Mouse (Mus musculus) forelimb bud, embryonic 11.5 days (tissue): Measurements from ENCODE around the gene Fcgr2b.
"Not testable (repeated sequence)": the region's sequence is repeated elsewhere in the genome, so short reads cannot be mapped to it uniquely, and the experiment has no call there.

Source experiments
- DNase-seq: peaks from one replicate; pipeline ENCODE4 v3.0.0-alpha.2; 2012; ENCODE audit warnings: low read depth, low spot score

Gene Fcgr2b

DNA sequence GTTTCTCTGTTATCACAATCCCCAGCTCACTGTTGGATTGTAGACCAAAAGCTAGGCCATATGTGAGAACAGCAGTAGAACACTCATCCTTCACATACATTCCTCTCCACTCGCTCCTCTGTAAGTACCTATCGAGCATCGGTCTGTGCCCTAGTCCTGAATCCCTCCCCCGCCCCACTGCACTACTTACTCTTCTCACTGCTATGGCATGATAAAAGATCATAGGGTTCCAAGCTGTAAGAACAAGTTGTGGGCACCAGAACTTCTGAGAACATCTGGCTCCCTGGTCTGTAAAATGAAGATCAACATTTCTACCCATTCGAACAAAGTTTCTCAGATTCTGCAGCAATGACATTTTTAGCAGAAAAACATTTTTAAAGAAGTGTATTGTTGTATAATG lies at the start of gene Fcgr2b:
Fcgr2b (minus strand) TSS at position 101 of the 400 bp plus-strand sequence.
- no peak for DNase-seq

DNA sequence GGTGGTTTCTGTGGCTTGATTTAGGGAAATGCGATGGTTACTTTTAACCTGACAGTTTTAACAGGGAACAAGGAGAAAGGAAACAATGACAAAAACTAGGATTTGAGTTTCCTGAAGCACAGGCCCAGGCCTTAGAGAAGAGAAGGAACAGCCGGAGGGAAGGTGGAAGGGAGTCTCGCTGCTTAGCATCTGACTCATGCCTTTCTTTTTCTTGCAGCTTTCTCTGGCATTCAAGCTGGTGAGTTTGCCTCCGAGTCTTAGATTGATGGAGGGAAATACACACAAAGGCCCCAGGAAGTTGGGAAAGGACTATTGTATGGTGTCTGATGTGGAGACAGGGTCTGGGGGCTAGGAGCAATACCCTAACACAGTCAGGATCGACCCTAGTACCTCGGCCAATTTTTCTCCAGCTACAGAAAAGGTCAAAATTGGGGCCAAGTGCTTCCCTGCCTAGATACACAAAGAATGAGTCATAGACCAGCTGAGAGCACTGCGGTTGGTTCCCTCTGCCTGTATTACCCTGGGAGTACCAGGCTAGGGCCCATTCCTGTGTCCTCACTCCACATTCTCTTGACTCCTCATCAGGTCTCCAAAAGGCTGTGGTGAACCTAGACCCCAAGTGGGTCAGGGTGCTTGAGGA lies 43.1 kb upstream of the Fcgr2b start:
- no peak for DNase-seq

DNA sequence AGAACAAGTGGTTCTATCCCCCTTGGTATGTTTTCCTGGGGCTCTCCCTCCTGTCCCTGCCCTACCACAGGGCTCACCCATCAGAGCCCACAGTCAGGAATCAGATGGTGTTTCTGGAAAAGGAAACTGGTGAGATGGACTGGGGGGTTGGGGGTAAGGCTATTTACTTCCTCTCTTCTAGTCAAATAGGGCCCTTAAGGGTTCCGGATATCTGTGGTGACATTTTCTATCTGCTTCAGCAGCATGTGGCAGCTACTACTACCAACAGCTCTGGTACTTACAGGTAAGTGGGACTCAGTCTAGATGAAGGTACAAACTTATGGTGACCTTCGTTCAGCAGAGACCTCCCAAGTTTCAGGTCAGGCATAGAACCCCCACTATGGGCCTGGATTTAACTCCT lies 42.4 kb upstream of the Fcgr2b start, which contains the start of gene Fcgr4:
Fcgr4 (plus strand) TSS at position 184 of the 400 bp plus-strand sequence.
- DNase-seq = no peak

DNA sequence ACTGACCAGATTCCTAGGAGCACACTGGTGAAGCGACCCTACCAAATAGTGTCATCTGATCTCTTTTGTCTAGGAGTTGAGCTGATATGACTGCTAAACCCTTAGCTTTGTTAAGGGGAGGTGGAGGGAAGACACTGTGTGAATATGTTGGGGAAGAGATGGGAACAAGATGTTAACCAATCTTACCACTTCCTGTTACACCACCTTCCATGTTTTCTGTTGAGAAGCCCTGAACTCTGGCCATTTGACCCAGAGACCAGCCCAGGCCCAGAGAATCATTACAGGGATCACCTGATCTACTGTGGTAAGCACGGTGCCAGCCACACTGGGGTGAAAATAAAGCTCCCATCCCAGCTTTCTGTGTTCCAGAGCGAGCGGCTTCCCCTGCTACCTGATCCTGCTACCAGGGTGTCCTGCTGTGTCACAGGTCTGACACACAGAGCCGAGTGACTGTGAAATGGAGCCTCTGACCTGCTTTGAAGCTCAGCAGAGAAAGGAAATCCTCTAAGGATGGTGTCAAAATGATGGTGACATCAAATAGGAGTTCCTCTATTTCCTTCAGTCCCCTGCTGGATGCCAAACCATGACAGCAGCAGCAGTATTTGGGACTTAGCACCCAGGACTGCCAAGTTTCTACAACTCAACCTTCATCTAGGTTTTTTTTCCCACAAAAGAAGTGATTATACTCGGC lies 41.3 kb upstream of the Fcgr2b start:
- DNase-seq = no peak

DNA sequence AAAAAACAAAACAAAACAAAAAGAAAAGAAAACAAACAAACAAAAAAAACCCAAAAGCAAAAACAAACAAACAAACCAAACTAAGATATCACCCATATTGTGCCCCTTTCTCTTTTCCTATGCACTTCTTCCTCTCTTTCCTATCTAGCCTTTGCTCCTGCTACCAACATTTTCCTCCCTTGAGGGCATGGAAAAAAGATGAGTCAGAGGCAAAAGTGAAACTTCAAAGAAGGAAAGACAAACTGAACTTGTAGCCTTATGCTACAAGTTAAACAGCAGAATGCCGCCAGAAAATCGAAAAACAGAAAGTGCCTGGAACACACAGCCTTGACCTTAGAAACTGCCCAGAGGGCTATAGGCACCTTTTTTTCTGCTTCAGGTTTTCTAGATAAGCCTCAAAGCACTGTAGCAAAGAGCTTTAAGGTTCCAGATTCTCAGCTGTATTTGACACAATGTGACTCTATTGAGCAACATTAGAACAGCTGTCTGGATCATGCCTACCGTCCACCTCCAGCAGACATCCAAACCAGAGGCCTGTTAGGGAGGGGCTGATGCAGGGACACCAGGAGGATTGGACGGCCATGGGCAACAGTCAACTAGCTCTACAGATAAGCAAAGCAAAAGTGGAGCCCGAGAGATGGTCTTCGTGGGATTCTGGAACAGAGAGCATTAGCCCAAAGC lies 40.5 kb upstream of the Fcgr2b start:
- DNase-seq = no peak

DNA sequence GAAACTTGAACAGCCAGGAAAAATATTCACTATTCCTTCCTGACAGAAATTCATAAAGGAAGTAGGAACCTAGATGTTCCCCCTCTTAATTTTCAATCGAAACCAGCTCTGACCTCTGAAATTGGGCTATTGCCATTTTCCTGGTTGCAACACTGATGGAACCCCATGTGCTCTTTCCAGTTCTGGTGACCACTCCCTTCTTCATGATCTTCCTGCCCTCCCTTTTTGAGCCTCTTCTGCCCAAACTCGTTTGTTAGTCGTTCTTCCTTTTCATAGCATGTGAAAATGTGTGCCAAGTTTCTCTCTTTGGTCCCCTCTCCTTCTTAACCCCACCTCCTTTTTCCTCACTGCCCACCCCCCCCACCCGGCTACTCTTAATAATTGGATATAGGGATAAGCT lies 35.4 kb upstream of the Fcgr2b start:
- DNase-seq = no peak

DNA sequence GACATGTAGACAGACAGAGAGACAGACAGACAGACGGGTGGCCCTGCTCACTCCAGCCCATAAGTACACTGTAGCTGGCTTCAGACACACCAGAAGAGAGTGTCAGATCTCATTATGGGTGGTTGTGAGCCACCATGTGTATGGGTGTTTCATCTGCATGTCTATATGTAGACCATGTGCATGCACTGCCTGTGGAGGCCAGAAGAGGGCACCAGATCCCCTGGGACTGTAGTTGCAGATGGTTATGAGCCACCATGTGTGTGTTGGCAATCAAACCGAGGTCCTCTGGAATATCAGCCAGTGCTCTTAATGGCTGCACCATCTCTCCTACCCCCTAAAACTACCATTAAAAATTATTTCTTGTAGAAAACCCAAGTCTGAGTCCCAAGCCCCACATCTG lies 30.6 kb upstream of the Fcgr2b start:
- no peak for DNase-seq

DNA sequence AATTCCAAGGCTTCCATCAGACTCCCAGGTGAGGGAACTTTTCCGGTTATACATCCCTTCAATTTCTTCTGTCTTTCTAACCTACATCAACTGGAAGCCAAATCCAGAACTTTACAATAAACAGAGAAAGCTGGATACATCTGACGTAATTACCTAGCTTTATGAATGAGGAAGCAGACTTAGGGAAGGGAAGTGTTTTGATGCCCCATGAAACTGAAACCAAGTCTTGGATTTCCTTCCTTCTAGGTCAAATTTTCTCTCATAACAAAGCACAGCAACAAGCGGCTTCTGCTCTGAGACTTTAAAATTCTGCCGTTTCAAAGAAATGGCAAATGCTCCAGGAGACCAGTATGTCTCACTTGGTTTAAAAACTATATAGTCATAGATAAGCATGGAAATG lies 30.0 kb upstream of the Fcgr2b start:
- no peak for DNase-seq

DNA sequence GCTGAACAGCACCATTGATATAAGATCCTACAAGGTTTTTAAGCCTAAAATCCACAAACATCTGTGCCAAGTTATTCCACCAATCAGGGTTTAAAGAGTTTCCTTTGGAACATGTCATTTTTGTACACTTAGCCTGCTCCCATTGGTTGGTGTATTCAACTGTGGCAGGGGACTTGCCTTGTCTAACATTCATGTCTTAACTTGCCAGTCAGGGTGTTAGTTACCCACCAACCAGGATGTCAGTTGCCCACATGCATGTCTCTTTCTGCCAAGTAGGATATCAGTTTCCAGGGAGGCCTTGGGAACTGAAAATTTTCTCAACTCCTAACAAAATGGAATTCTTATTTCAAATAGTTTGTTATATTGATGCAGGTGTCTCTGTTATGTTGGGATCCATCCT lies 29.2 kb upstream of the Fcgr2b start:
- no peak for DNase-seq

DNA sequence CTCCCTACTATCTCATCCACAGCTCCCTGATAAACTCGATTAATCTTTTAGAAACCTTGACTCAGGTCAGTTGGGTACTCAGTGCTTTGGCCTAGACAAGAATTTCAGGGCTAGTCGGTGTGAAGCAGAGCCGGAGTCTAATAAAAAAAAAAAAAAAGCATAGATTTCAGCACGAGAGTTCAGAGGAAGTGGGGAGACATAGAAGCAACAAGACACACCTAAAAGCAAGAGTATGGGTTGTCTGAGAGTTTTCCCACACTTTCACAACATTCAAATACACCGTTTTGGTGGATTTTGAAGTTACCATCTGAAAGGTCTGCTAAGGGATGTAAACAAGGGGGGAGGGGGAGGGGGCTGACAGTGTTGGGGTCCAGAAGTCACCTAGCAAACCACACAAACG lies 28.7 kb upstream of the Fcgr2b start:
- no peak for DNase-seq

DNA sequence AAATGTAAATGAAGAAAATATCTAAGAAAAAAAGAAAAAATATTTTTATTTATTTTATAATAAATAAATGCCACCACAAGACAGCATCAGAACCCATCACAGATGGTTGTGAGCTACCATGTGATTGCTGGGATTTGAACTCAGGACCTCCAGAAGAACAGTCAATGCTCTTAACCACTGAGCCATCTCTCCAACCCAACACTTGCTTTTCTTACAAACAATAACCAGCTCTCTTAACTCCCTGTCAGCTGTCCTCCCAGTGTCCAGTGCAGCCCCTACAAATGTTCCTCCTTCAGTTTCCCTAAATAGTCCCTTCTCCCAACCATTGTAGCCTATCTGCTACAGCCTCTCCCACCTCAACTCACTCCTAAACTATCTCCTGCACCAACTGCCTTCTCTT lies 23.5 kb upstream of the Fcgr2b start:
- DNase-seq = no peak

DNA sequence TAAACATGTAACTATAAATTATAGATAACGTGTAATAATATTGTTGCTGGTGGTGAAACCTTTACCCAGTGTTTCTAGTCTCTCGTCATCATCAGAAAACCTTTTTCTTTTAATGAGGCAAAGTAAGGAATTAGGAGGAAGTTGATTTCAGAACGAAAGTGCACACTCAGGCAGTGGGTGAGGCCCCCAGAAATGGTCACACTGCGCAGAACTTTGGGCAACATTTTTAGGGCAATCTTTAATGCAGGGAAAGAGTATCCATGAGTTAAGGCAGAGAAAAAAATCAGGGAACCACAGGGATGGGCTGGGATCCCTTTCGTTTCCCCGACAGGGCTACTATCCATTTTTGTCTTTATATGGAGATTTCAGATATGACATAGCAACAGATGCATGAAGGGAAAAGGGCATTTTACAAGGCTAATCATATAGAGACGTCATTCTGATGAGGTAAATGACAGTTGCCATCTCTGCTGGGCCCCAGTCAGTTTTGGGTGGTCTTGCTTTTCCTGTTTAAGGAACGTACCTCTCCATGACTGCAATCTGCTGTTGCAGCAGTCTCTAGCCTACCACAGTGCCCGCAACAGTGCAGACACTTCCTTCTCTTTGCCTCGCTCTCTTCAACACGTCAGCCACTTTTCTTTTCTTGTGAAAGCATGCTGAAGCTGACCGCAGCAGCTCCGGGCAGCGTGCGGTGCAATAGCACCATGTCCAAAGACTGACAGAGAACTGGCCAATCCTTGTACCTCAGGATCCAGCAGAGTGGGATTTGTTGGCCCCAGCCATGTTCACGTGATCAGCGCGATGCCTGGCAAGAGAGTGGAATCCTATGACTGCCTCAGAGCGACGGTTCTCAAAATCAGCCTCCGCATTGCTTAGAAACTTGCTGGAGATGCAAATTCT lies 21.7 kb upstream of the Fcgr2b start:
- peak; percentile 19 for DNase-seq

DNA sequence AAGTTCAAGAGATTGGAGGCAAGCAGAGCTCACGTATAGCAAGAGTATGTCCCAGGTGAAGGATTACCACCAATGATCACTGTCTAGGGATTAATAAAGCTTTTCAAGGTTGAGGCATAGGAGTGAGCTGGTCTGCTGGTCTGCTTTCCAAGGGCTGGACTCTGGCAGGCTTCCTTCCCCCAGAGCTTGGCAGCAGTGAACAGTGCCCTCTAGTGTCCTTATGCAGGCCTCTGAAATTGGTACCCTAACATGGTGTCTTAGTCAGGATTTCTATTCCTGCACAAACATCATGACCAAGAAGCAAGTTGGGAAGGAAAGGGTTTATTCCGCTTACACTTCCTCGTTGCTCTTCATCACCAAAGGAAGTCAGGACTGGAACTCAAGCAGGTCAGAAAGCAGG lies 20.4 kb upstream of the Fcgr2b start:
- DNase-seq = peak; percentile 65

DNA sequence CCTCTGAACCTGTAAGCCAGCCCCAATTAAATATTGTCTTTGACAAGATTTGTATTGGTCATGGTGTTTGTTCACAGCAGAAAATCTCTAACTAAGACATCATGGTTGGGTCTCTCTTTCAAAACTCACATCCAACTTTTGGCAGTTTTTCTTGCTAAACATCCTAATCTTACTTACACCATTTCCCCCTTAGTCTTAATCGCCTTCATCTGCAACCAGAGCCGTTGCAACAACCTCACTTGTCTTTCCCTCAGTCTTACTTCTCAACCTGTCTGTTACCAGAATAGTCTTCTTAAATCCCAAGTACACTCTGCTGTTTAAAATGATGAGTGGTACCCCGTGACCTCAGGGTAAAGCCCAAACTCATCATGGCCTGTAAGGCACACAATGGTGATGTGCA lies 19.7 kb upstream of the Fcgr2b start:
- DNase-seq = no peak

DNA sequence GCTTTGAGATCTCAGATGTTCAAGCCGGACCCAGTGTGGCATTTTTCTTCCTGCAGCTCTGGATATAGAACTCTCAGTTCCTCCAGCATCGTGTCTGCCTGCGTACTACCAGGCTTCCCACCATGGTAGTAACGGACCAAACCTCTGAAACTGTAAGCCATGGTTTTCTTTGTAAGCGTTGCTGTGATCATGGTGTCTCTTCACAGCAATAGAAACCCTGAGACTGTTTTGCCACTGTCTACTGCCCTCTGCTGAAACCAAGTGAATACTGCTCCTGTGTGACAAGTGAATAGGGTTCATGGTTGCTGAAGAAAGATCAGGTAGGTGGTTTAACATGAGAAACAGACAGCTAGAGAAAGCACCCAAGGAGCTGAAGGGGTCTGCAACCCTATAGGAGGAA lies 16.2 kb upstream of the Fcgr2b start:
- DNase-seq = peak; percentile 33

DNA sequence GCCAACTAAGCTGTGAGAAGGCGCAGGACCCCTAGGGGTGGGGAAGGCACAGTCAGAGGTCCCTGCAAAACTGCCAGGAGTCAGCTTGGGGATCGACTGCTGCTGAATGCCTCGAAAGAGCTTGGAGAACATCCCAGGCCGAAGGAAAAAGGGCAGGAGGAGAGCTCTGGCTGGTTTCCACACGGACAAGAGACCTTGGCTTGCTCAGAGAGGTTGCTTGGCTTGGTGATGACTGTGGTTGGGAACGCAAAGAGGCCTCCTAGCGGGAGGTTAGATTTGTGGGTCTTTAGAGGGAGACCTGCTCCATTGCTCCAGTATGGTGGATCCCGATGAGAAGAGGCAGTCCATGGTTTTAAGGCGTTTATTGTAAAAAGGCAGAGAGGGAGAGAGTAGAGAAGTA lies 13.3 kb upstream of the Fcgr2b start:
- DNase-seq = no peak

DNA sequence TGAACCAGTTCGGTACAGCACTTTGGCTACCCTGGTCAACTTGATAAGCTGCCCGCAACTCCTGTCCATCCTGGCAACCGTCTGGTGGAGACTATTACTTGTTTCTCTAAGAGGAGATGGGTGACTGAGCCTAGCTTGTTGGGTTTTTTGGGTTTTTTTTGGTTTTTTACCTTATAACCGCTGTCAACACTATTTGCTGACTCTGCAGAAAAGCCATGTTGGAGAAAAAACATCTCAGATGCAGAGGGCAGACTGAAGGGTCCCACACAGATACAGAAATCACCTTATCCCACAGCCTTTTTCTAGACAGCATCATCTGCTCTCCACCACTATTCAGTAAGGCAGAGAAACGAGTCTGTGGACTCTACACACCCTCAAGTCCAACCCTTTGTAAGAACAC lies 9.5 kb upstream of the Fcgr2b start:
- DNase-seq = no peak

DNA sequence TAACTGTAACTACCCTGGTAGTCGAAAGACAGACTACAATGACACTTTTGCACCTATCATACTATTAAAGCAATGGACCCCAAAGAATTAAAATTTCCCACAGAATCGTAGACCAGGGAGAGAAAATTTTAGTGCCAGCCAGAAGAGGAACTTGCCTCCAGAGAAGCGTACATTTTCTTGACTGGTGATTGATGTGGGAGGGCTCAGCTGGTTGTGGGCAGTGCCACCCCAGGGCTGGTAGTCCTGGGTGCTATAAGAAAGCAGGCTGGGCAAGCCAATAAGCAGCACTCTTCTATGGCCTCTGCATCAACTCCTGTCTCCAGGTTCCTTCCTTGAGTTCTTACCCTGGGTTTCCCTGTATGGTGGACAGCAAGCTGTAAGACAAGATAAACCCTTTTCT lies 8.7 kb upstream of the Fcgr2b start:
- DNase-seq = no peak

DNA sequence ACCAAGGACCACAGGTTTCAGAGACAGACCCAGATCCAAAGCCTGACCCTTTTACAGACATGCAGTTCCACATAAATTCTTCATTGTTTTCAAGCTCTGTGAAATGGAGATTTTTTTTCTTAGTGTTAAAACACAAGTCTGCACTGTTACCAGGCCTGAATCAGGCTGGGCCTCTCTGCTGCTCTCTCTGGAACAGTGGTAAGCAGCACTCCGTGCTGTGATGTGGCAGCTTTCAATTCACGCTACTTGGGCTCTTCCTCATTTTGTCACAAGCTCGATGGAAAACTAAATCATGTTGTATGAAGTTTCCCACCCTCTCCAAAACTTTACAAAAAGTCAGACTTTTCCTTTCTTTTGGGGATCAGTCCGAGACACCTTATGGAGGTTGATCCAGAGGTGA lies 6.7 kb upstream of the Fcgr2b start:
- DNase-seq = no peak

DNA sequence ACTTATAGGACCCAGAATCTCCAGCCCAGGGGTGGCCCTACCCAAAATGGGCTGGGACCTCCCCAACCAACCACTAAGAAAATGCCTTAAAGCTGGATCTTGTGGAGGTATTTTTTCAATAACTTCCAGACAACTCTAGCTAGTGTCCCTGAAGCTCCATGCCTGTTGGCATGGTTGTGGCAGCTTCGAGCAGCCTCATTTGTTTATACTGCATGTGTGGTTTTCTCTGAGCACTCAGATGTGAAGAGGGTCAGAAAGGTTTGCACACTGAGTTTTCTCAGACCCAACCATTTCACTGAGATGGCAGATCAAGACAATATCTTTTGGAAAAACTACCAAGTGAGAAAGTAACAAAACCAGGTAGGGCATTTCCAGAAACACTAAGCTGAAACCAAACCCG lies 6.0 kb upstream of the Fcgr2b start:
- no peak for DNase-seq

DNA sequence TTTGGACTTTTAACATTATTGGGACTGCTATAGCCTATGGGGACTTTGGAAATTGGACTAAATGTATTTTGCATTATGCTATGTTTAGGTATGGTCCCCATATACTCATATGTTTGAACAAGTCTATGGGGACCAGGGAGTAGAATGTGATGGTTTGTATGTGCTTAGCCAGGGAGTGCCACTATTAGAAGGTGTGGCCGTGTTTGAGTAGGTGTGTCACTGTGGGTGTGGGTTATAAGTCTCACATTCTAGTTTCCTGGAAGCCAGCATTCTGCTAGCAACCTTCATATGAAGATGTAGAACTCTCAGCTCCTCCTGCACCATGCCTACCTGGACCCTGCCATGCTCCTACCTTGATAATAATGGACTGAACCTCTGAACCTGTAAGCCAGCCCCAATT lies 5.3 kb upstream of the Fcgr2b start:
- DNase-seq = not testable (repeated sequence)

DNA sequence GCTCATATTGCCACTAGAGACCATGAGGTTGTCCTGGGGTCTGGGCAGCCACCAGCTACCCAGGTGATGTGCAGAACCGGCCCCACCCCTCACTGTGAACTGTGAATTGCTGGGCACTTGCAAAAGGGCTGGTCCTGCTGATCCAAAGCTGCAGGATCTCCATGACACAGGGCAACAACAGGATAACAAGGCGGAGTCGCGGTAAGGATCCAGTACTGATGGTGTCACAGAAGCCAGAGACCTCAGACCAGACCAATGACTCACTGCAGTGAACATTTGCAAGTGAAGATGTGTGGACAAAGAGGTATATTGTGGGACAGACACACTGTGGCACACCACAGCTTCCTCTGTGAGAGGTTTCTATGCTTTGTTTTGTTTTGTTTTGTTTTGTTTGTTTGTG lies 2.3 kb upstream of the Fcgr2b start:
- no peak for DNase-seq
